ENCODE assay signal across 8 mouse cellular contexts in genomic region chr1:39713842-39714658, GRCm38 (mm10). TPM values are rescaled to one million over a fixed set of nuclear protein-coding genes. Genes with fewer than 3 reads are reported as not detected.
DNase-seq lines count a peak whose midpoint lies in the region; ATAC-seq lines count a peak whose summit lies in the region.

No protein-coding gene starts in this region.

- H3K9me3 ChIP-seq in hindbrain, embryonic 13.5 days: no peaks in the 10 kb centered on the region
- no peaks in the 10 kb centered on the region for H3K9me3 ChIP-seq in hindbrain, embryonic 12.5 days (replicated peaks)
- H3K9me3 ChIP-seq in kidney, embryonic 15.5 days (replicated peaks): no peaks in the 10 kb centered on the region

- no peaks in the 10 kb centered on the region for H3K27me3 ChIP-seq in hindbrain, embryonic 13.5 days
- no peaks in the 10 kb centered on the region for H3K27me3 ChIP-seq in hindbrain, embryonic 12.5 days
- no peaks in the 10 kb centered on the region for H3K27me3 ChIP-seq in kidney, embryonic 15.5 days

- no peak for ATAC-seq in hindbrain, embryonic 13.5 days (ENCODE audit: low FRiP score)
- no peak for ATAC-seq in hindbrain, embryonic 12.5 days (ENCODE audit: low FRiP score)
- ATAC-seq in kidney, embryonic 15.5 days (replicated peaks; ENCODE audit: low FRiP score): peak; percentile 78

- 61% methylated on average over 16 of the region's 16 CpGs for WGBS in hindbrain, embryonic 13.5 days
- WGBS in hindbrain, embryonic 12.5 days: 64% methylated on average over 16 of the region's 16 CpGs
- 13% methylated on average over 16 of the region's 16 CpGs for WGBS in kidney, embryonic 15.5 days

- H3K9ac ChIP-seq in hindbrain, embryonic 13.5 days: no peak overlapping the region
- no peak overlapping the region for H3K9ac ChIP-seq in hindbrain, embryonic 12.5 days
- no peak overlapping the region for H3K9ac ChIP-seq in kidney, embryonic 15.5 days

- peak overlapping the region; percentile 52; the same call in 1 of the 2 replicates for H3K27ac ChIP-seq in hindbrain, embryonic 13.5 days
- H3K27ac ChIP-seq in hindbrain, embryonic 12.5 days: no peak overlapping the region
- H3K27ac ChIP-seq in kidney, embryonic 15.5 days: peak overlapping the region; percentile 89

- H3K4me2 ChIP-seq in hindbrain, embryonic 13.5 days: no peak overlapping the region
- H3K4me2 ChIP-seq in hindbrain, embryonic 12.5 days (replicated peaks): no peak overlapping the region
- H3K4me2 ChIP-seq in kidney, embryonic 15.5 days: peak overlapping the region; percentile 17

- no peak overlapping the region for H3K4me3 ChIP-seq in hindbrain, embryonic 13.5 days
- H3K4me3 ChIP-seq in hindbrain, embryonic 12.5 days: no peak overlapping the region
- H3K4me3 ChIP-seq in kidney, embryonic 15.5 days (replicated peaks): no peak overlapping the region

- DNase-seq in adrenal gland, postnatal 14 days: peak; percentile 56
- peak; percentile 87 to 90 for DNase-seq in heart, adult 9 months (ENCODE audit: low spot score in 2 of 2)
- DNase-seq in lung, postnatal 36 days: peak; percentile 93
- DNase-seq in left cerebral cortex, adult 9 months (ENCODE audit: low spot score in 2 of 2): no peak
- DNase-seq in layer of hippocampus, postnatal 10 days (ENCODE audit: low spot score in 2 of 2): no peak

- H3K36me3 ChIP-seq in hindbrain, embryonic 13.5 days: no peaks in the 10 kb centered on the region
- H3K36me3 ChIP-seq in hindbrain, embryonic 12.5 days: no peaks in the 10 kb centered on the region
- no peaks in the 10 kb centered on the region for H3K36me3 ChIP-seq in kidney, embryonic 15.5 days

- peaks cover 19% of the 10 kb centered on the region for H3K4me1 ChIP-seq in hindbrain, embryonic 13.5 days (replicated peaks)
- peaks cover 12% of the 10 kb centered on the region; the same call in 1 of the 2 replicates for H3K4me1 ChIP-seq in hindbrain, embryonic 12.5 days
- peaks cover 44% of the 10 kb centered on the region for H3K4me1 ChIP-seq in kidney, embryonic 15.5 days

RNA-seq across cellular contexts. Expression of gene Rfx8, which starts 6.7 kb away (rescaled TPM):
- 0.26 and 0.49 TPM in 2 replicates for polyA plus RNA-seq in hindbrain, embryonic 13.5 days (2015; fragmentation: Nextera tagmentation; extraction: Ambion mirVana)
- polyA plus RNA-seq in hindbrain, embryonic 12.5 days (2016; fragmentation: Nextera tagmentation; extraction: Ambion mirVana): 0.63 and 0.93 TPM in 2 replicates
- total RNA-seq in adrenal gland, postnatal 14 days (2021): 0.15 TPM in 1 of 2 replicates, not detected in the other
- polyA plus RNA-seq in kidney, embryonic 15.5 days (2015; fragmentation: Nextera tagmentation; extraction: Ambion mirVana): 0.31 and 0.51 TPM in 2 replicates
- under 1 TPM in 1 of 2 experiments, not detected in 1; 0.31 TPM for total RNA-seq in layer of hippocampus, postnatal 10 days (2021)

Comparison
In these comparisons a context has a peak if more than half of its experiments do, and no peak if none do; other contexts are left out.
1. DNase-seq: peak in adrenal gland, postnatal 14 days (single experiment), heart, adult 9 months (2 of 2) and lung, postnatal 36 days (single experiment); none in left cerebral cortex, adult 9 months (0 of 2) and layer of hippocampus, postnatal 10 days (0 of 2).